Mouse (Mus musculus) testis, postnatal 14 days (tissue): ENCODE results near the gene Tcf20.

Experiments used
- DNase-seq: peaks from one replicate; pipeline ENCODE4 v3.0.0; 2021; ENCODE audit warnings: low spot score

The Tcf20 gene

GRCm38 (mm10) chr15:82992911-82993310 is 5.2 kb upstream of the Tcf20 start:
- no peak for DNase-seq

GRCm38 (mm10) chr15:82992079-82992783 is 4.6 kb upstream of the Tcf20 start:
- DNase-seq: no peak

- no peak for DNase-seq
These were observed 1.6 kb upstream of the Tcf20 start for GRCm38 (mm10) chr15:82989190-82989704.

- DNase-seq: peak; percentile 21
These were observed 499 bp downstream of the Tcf20 start for GRCm38 (mm10) chr15:82987014-82987731.

GRCm38 (mm10) chr15:82984574-82984973 is 3.1 kb downstream of the Tcf20 start:
- DNase-seq: no peak

- DNase-seq: no peak
These were observed 3.6 kb downstream of the Tcf20 start for GRCm38 (mm10) chr15:82984097-82984496.

- DNase-seq: no peak
These were observed 4.2 kb downstream of the Tcf20 start for GRCm38 (mm10) chr15:82983416-82984026.

GRCm38 (mm10) chr15:82982724-82983415 is 4.8 kb downstream of the Tcf20 start:
- no peak for DNase-seq

GRCm38 (mm10) chr15:82981676-82982520 is 5.8 kb downstream of the Tcf20 start:
- no peak for DNase-seq

GRCm38 (mm10) chr15:82979531-82979930 is 8.1 kb downstream of the Tcf20 start:
- no peak for DNase-seq

GRCm38 (mm10) chr15:82974471-82974870 is 13.2 kb downstream of the Tcf20 start:
- no peak for DNase-seq

GRCm38 (mm10) chr15:82969206-82969721 is 18.4 kb downstream of the Tcf20 start:
- no peak for DNase-seq

- DNase-seq: no peak
These were observed 19.2 kb downstream of the Tcf20 start for GRCm38 (mm10) chr15:82968449-82968848.

- DNase-seq: no peak
These were observed 19.7 kb downstream of the Tcf20 start for GRCm38 (mm10) chr15:82967947-82968346.

GRCm38 (mm10) chr15:82964266-82964825 is 23.3 kb downstream of the Tcf20 start:
- no peak for DNase-seq

- no peak for DNase-seq
These were observed 24.0 kb downstream of the Tcf20 start for GRCm38 (mm10) chr15:82963556-82964156.

GRCm38 (mm10) chr15:82963090-82963489 is 24.6 kb downstream of the Tcf20 start:
- DNase-seq: no peak

- peak; percentile 24 for DNase-seq
These were observed 25.1 kb downstream of the Tcf20 start for GRCm38 (mm10) chr15:82962536-82962935.

- no peak for DNase-seq
These were observed 26.7 kb downstream of the Tcf20 start for GRCm38 (mm10) chr15:82960786-82961561.

GRCm38 (mm10) chr15:82959151-82959550 is 28.5 kb downstream of the Tcf20 start:
- no peak for DNase-seq
